Mouse (Mus musculus) embryonic facial prominence, embryonic 14.5 days (tissue): Measurements from ENCODE around the gene Brinp2. TPM values are rescaled to one million over a fixed set of nuclear protein-coding genes. Genes with fewer than 3 reads are reported as not detected.

Experiments used
- ATAC-seq: fragments of 200-750 bp; cut with Nextera tagmentation; 2 replicates; pipeline ENCODE4 v1.8.0; 2017; ENCODE audit warnings: low read depth, moderate number of reproducible peaks, moderate TSS enrichment
- DNase-seq: peaks from one replicate; pipeline ENCODE4 v3.0.0-alpha.2; 2015; ENCODE audit warnings: low spot score
- H3K27ac ChIP-seq: fragments of 300-500 bp; sonication (generic); replicated peaks from 2 replicates; pipeline ENCODE4 v1.5.1; 2014; ENCODE audit warnings: low read depth, mild to moderate bottlenecking, low read length, moderate library complexity
- H3K27me3 ChIP-seq: fragments of 300-500 bp; sonication (generic); replicated peaks from 2 replicates; pipeline ENCODE4 v1.6.1; 2014; ENCODE audit warnings: low read length; ENCODE audit not compliant: control insufficient read depth, insufficient read depth
- H3K36me3 ChIP-seq: fragments of 300-500 bp; sonication (generic); 2 replicates; pipeline ENCODE4 v1.6.1; 2014; ENCODE audit warnings: low read length, mixed read lengths; ENCODE audit not compliant: control insufficient read depth, insufficient read depth
- H3K4me1 ChIP-seq: fragments of 300-500 bp; sonication (generic); 2 replicates; pipeline ENCODE4 v1.6.1; 2014; ENCODE audit warnings: antibody characterized with exemption, low read length; ENCODE audit not compliant: control insufficient read depth, insufficient read depth
- H3K4me2 ChIP-seq: fragments of 300-500 bp; sonication (generic); 2 replicates; pipeline ENCODE4 v1.6.1; 2014; ENCODE audit warnings: low read depth, mild to moderate bottlenecking, low read length, moderate library complexity, mixed read lengths
- H3K4me3 ChIP-seq: fragments of 300-500 bp; sonication (generic); 2 replicates; pipeline ENCODE4 v1.5.1; 2014; ENCODE audit warnings: low read depth, mild to moderate bottlenecking, low read length
- H3K9ac ChIP-seq: fragments of 300-500 bp; sonication (generic); 2 replicates; pipeline ENCODE4 v1.6.1; 2014; ENCODE audit warnings: low read depth, mild to moderate bottlenecking, low read length, moderate library complexity, mixed read lengths
- H3K9me3 ChIP-seq: fragments of 300-500 bp; sonication (generic); 2 replicates; pipeline ENCODE4 v1.6.1; 2016; ENCODE audit warnings: low read length; ENCODE audit not compliant: control insufficient read depth
- WGBS: fragments of 180-500 bp; shearing (Covaris S2); extraction: QIAGEN DNeasy Blood & Tissue Kit; methylation state at CpG from one replicate; pipeline ENCODE4 v1.1.7; 2014; 5-methylcytosine and 5-hydroxymethylcytosine counted together
- polyA plus RNA-seq: library from polyadenylated mRNA; unstranded; fragments of >200 nt; fragmentation: Nextera tagmentation; extraction: Ambion mirVana; gene quantifications from 2 replicates; pipeline ENCODE4 v1.2.1, GENCODE M21; 2014

Gene Brinp2
- polyA plus RNA-seq, 1 experiment from 2014 or later = 1.7 TPM

GRCm38 (mm10) chr1:158246476-158247153 is 109.5 kb downstream of the Brinp2 start:
- DNase-seq (no peak), ATAC-seq (no peak)
- Histone ChIP-seq H3K27ac (no peak overlapping the region), H3K9ac (no peak overlapping the region), H3K4me2 (no peak overlapping the region), H3K9me3 (no peaks in the 10 kb centered on the region), H3K4me3 (no peak overlapping the region), H3K36me3 (no peaks in the 10 kb centered on the region), H3K4me1 (no peaks in the 10 kb centered on the region), H3K27me3 (no peaks in the 10 kb centered on the region)
- 90% methylated on average over 14 of the region's 14 CpGs for WGBS

DNA sequence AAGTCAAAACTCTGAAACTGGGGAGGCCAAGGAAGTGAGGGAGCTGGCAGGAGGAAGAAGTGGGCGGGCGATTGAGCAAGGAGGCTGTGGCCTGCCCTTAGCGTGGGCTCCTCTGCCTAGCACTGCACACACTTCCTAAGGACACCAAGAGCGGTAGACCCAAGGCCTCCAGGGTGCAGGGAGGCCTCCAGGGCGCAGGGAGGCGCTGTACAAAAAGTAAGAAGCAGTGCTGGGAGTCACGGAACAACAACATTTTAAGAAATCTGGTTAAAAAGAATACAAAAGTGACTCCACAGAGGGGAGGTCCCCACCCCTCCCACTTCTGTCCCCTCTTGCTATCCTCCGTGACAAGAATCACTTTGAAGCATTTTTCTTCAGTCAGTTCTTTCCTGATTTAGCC is 110.6 kb downstream of the Brinp2 start:
- H3K36me3 ChIP-seq = no peaks in the 10 kb centered on the region
- DNase-seq (no peak), ATAC-seq (no peak)
- 78% methylated on average over 8 of the region's 8 CpGs for WGBS
- H3K4me3 ChIP-seq = no peak overlapping the region
- no peak overlapping the region for H3K4me2 ChIP-seq
- H3K27me3 ChIP-seq = no peaks in the 10 kb centered on the region
- no peaks in the 10 kb centered on the region for H3K4me1 ChIP-seq
- H3K27ac ChIP-seq = no peak overlapping the region
- no peaks in the 10 kb centered on the region for H3K9me3 ChIP-seq
- no peak overlapping the region for H3K9ac ChIP-seq

DNA sequence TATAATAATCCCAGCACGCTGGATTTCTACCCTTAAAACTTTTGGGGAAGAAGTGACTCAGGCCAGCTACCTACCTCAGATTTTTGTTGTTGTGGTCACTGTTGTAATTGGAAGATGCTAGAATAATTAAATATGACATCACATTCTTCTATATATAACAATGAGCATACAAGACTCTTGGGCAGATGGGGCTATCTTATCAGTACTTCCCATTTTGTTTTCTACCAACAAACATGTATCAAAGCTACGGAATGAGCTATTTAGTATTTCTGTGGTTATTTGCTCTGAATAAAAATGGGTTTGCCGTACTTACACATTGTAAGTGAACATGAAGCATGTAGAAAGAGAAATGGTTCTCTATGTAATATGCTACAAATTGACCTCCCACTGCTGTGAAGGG is 112.1 kb downstream of the Brinp2 start:
- H3K27me3 ChIP-seq = no peaks in the 10 kb centered on the region
- H3K9me3 ChIP-seq = no peaks in the 10 kb centered on the region
- DNase-seq (no peak), ATAC-seq (no peak)
- H3K4me2 ChIP-seq = no peak overlapping the region
- no peak overlapping the region for H3K9ac ChIP-seq
- no peaks in the 10 kb centered on the region for H3K4me1 ChIP-seq
- no peak overlapping the region for H3K27ac ChIP-seq
- no peak overlapping the region for H3K4me3 ChIP-seq
- 89% methylated on average over 3 of the region's 3 CpGs for WGBS
- no peaks in the 10 kb centered on the region for H3K36me3 ChIP-seq

DNA sequence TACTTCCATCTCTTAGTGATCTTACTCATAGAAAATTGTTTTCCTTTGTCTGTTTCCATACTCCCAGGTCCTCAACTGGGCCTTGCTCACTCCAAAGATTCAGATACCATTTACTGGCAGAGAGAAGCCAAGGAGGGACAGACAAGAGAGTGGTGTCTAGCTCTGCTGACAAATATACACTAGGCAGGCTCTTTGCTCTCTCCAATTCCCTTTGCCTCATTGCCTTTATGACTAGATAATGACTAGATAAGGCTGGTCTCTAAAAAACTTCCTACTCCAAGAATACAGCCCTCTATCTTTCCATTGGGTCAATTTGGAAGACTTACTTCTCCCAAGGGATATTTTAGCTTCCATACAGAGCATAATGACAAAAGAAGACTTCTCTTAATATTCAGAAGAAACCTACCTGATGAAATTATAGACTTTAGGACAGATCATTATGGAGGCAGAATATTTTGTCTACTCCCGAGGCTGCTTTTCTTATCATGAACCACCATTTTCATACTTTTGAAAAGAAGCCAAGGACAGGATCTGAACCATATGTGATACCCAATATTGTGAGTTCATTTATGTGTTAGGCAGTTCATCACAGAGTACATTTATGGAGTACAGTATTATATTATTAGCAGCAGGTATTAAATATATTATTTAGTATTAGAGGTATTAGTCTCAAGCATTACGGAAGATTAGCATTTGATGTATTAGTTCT is 114.1 kb downstream of the Brinp2 start:
- Histone ChIP-seq H3K4me3 (no peak overlapping the region), H3K27ac (no peak overlapping the region), H3K36me3 (no peaks in the 10 kb centered on the region), H3K4me2 (no peak overlapping the region), H3K9ac (no peak overlapping the region), H3K4me1 (no peaks in the 10 kb centered on the region), H3K9me3 (no peaks in the 10 kb centered on the region), H3K27me3 (no peaks in the 10 kb centered on the region)
- ATAC-seq (no peak), DNase-seq (no peak)
- WGBS = 74% methylated on average over 2 of the region's 2 CpGs

DNA sequence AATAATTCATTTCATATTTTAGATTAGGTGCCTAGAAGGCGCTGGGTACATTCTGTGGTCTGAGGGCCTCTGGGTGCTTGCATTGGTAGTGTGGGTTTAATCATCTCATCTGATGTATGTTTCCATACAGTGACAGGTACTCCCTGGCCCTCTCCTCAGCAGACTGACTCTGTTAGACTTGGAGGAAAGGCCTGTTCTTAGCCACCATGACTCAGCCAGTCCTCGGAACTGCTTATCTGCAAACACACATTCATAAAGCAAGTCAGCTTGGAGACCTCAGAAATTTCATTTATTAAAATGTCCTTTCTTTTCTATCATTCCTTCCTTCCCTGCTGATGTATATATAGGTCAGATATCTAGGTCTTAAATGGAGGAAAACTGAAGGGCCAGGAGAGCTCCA is 116.3 kb downstream of the Brinp2 start:
- no peaks in the 10 kb centered on the region for H3K36me3 ChIP-seq
- no peak for DNase-seq
- H3K4me1 ChIP-seq = no peaks in the 10 kb centered on the region
- no peak overlapping the region for H3K27ac ChIP-seq
- no peak overlapping the region for H3K4me3 ChIP-seq
- H3K9ac ChIP-seq = no peak overlapping the region
- no peak for ATAC-seq
- no peaks in the 10 kb centered on the region for H3K27me3 ChIP-seq
- WGBS = 94% methylated on average over 2 of the region's 2 CpGs
- no peaks in the 10 kb centered on the region for H3K9me3 ChIP-seq
- no peak overlapping the region for H3K4me2 ChIP-seq

DNA sequence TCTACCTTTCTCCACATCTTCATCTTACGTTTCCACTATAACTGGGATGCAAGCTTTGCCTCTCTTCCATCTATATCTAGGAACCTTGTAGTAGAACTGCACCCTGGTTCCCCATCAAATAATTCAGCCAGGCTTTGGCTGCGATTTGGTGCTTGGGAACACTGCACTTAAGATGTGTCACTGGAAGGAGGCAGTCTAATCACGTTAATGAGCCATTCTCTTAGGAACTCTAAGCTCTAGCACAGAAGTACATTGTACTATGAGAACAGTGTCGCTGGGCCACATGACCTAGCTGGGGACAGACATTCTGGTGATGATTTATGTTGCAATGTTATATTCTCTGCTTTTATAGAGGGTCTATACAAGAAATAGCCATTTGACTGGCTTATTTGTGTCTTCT is 117.4 kb downstream of the Brinp2 start:
- no peak for DNase-seq

DNA sequence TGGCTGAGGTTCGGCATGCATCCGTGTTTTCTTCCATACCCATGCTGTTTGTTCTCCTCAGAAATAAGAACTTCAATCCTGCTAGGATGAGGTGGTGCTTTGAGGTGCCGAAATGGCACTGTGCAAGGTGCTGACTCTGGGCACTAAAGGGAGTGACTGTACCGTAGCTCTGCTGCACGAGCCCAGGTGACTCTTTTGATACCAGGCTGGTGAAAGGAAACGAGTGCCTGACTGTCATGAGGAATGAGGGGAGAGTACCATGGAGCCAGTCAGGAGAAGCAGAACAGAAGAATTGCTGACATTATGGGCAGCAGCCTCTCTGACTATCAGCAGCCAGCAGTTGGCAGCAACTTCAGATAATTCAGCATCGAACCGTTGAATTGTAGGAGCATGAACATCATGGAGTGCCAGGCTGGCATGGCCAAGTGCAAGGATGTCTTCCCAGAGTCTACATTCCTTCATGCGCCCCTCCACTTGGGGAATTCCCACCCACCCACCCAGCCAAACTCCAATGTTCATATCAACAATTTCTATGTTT is 127.4 kb downstream of the Brinp2 start:
- no peak overlapping the region for H3K27ac ChIP-seq
- no peaks in the 10 kb centered on the region for H3K36me3 ChIP-seq
- no peak overlapping the region for H3K4me3 ChIP-seq
- ATAC-seq (no peak), DNase-seq (no peak)
- H3K9ac ChIP-seq = no peak overlapping the region
- H3K4me1 ChIP-seq = no peaks in the 10 kb centered on the region; the same call in 1 of the 2 replicates
- no peaks in the 10 kb centered on the region for H3K9me3 ChIP-seq
- H3K27me3 ChIP-seq = no peaks in the 10 kb centered on the region
- H3K4me2 ChIP-seq = no peak overlapping the region
- WGBS = 88% methylated on average over 9 of the region's 9 CpGs

More for the DNA sequence above, 117.4 kb downstream of the Brinp2 start:
- WGBS = 48% methylated on average over 4 of the region's 4 CpGs
- no peaks in the 10 kb centered on the region for H3K9me3 ChIP-seq
- no peak for ATAC-seq
- H3K36me3 ChIP-seq = no peaks in the 10 kb centered on the region
- H3K4me2 ChIP-seq = no peak overlapping the region
- no peak overlapping the region for H3K27ac ChIP-seq
- no peak overlapping the region for H3K4me3 ChIP-seq
- H3K27me3 ChIP-seq = no peaks in the 10 kb centered on the region
- no peaks in the 10 kb centered on the region for H3K4me1 ChIP-seq
- no peak overlapping the region for H3K9ac ChIP-seq

DNA sequence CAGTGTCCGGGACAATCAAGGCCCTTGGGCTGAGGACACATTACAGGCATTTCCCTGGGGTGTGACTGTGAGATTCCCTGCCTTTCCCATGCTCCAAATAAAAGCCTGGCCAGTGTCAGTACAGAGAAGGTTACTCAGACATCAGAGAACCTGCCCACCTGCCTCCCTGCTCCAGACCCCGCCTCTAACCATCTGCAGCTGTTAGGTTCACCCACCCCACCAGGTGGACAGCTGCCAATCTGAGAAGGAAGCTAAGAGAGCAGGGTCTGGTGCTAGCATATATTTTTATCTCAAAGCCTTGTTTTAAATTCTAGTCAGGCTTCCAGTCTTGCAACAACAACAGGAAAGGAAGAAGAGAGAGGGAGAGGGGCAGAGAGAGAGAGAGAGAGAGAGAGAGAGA is 128.9 kb downstream of the Brinp2 start:
- H3K9me3 ChIP-seq = no peaks in the 10 kb centered on the region
- no peaks in the 10 kb centered on the region for H3K27me3 ChIP-seq
- H3K9ac ChIP-seq = no peak overlapping the region
- H3K4me2 ChIP-seq = no peak overlapping the region
- ATAC-seq (peak; percentile 47; the same call in 1 of the 2 replicates), DNase-seq (peak; percentile 24)
- no peaks in the 10 kb centered on the region; the same call in 1 of the 2 replicates for H3K4me1 ChIP-seq
- 57% methylated on average over 2 of the region's 2 CpGs for WGBS
- no peaks in the 10 kb centered on the region for H3K36me3 ChIP-seq
- H3K27ac ChIP-seq = no peak overlapping the region
- no peak overlapping the region for H3K4me3 ChIP-seq
